Mouse (Mus musculus) forebrain, embryonic 12.5 days (tissue): Measurements from ENCODE around the gene Rps29. TPM values are rescaled to one million over a fixed set of nuclear protein-coding genes. Genes with fewer than 3 reads are reported as not detected.
"Not testable (repeated sequence)": the region's sequence is repeated elsewhere in the genome, so short reads cannot be mapped to it uniquely, and the experiment has no call there.

Experiments used
- ATAC-seq: fragments of 200-750 bp; cut with Nextera tagmentation; 2 replicates; pipeline ENCODE4 v1.8.0; 2017; ENCODE audit warnings: moderate TSS enrichment; ENCODE audit not compliant: low FRiP score
- H3K27ac ChIP-seq: fragments of 300-500 bp; sonication (generic); 2 replicates; pipeline ENCODE4 v1.5.1; 2016; ENCODE audit warnings: mild to moderate bottlenecking
- H3K27me3 ChIP-seq: fragments of 300-500 bp; sonication (generic); 2 replicates; pipeline ENCODE4 v1.6.1; 2016; ENCODE audit warnings: mild to moderate bottlenecking
- H3K36me3 ChIP-seq: fragments of 300-500 bp; sonication (generic); replicated peaks from 2 replicates; pipeline ENCODE4 v1.6.1; 2016; ENCODE audit warnings: mild to moderate bottlenecking
- H3K4me1 ChIP-seq: fragments of 300-500 bp; sonication (generic); 2 replicates; pipeline ENCODE4 v1.6.1; 2016
- H3K4me2 ChIP-seq: fragments of 300-500 bp; sonication (generic); 2 replicates; pipeline ENCODE4 v1.6.1; 2016; ENCODE audit warnings: mild to moderate bottlenecking, moderate library complexity
- H3K4me3 ChIP-seq: fragments of 300-500 bp; sonication (generic); replicated peaks from 2 replicates; pipeline ENCODE4 v1.5.1; 2016; ENCODE audit warnings: mild to moderate bottlenecking
- H3K9ac ChIP-seq: fragments of 300-500 bp; sonication (generic); 2 replicates; pipeline ENCODE4 v1.6.1; 2016; ENCODE audit warnings: mild to moderate bottlenecking
- H3K9me3 ChIP-seq: fragments of 300-500 bp; sonication (generic); 2 replicates; pipeline ENCODE4 v1.6.1; 2016
- WGBS: fragments of 180-500 bp; shearing (Covaris S2); methylation state at CpG from one replicate; pipeline ENCODE4 v1.1.7; 2016; 5-methylcytosine and 5-hydroxymethylcytosine counted together
- polyA plus RNA-seq: library from polyadenylated mRNA; unstranded; fragments of >200 nt; fragmentation: Nextera tagmentation; extraction: Ambion mirVana; gene quantifications from 2 replicates; pipeline ENCODE4 v1.2.1, GENCODE M21; 2016

Gene Rps29
- 1,451 and 1,514 TPM in 2 replicates for polyA plus RNA-seq

GRCm38 (mm10) chr12:69158765-69159577, at the start of gene Rps29:
TSS of gene Rps29 (minus strand) at chr12:69159186.
- not testable (repeated sequence) for H3K4me1 ChIP-seq, H3K9me3 ChIP-seq, H3K27me3 ChIP-seq
- WGBS: under 1% methylated on average over 60 of the region's 68 CpGs
- H3K36me3 ChIP-seq: peaks cover 23% of the 10 kb centered on the region
- H3K4me2 ChIP-seq: peak within 1 kb of the TSS; percentile 64
- peak within 1 kb of the TSS; percentile 72 for H3K4me3 ChIP-seq
- peak within 1 kb of the TSS; percentile 95 for H3K27ac ChIP-seq
- peak; percentile 99 for ATAC-seq
- H3K9ac ChIP-seq: peak within 1 kb of the TSS; percentile 89

- 95% methylated on average over 2 of the region's 2 CpGs for WGBS
- Histone ChIP-seq H3K27ac (no peak overlapping the region), H3K36me3 (peaks cover 44% of the 10 kb centered on the region), H3K9ac (no peak overlapping the region), H3K27me3 (no peaks in the 10 kb centered on the region), H3K9me3 (no peaks in the 10 kb centered on the region), H3K4me3 (no peak overlapping the region), H3K4me2 (no peak overlapping the region), H3K4me1 (no peaks in the 10 kb centered on the region)
- ATAC-seq: no peak
Measured at GRCm38 (mm10) chr12:69208520-69208919, 49.5 kb upstream of the Rps29 start.

DNA sequence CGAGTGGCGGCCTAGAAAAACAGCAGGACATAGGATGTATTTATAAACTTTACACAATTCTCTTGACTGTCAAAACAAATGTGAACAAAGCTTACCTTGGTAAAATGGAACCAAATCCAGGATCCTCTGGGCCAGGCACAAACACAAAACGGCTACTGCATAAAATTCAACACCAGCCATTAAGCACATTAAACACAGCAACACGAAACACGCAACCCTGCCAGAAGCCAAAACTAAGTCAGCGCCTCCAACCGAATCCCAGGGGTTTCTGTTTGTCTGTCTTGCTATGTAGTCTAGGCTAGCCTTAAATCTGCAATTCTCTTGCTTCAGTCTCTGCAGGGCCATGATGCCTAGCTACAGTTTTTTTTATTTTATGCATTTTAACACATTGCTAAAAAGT, 48.9 kb upstream of the Rps29 start:
- H3K4me2 ChIP-seq: no peak overlapping the region
- no peaks in the 10 kb centered on the region for H3K4me1 ChIP-seq
- H3K27me3 ChIP-seq: no peaks in the 10 kb centered on the region
- no peak overlapping the region for H3K9ac ChIP-seq
- no peaks in the 10 kb centered on the region for H3K9me3 ChIP-seq
- H3K27ac ChIP-seq: no peak overlapping the region
- no peak overlapping the region for H3K4me3 ChIP-seq
- no peak for ATAC-seq
- peaks cover 40% of the 10 kb centered on the region for H3K36me3 ChIP-seq
- WGBS: 93% methylated on average over 7 of the region's 7 CpGs

GRCm38 (mm10) chr12:69207396-69207795, 48.4 kb upstream of the Rps29 start:
- Histone ChIP-seq H3K4me1 (no peaks in the 10 kb centered on the region), H3K27ac (no peak overlapping the region), H3K27me3 (no peaks in the 10 kb centered on the region), H3K9me3 (no peaks in the 10 kb centered on the region), H3K36me3 (peaks cover 41% of the 10 kb centered on the region), H3K9ac (no peak overlapping the region), H3K4me3 (no peak overlapping the region), H3K4me2 (no peak overlapping the region)
- ATAC-seq: no peak
- WGBS: 94% methylated on average over 8 of the region's 8 CpGs

- no peaks in the 10 kb centered on the region for H3K9me3 ChIP-seq
- 81% methylated on average over 16 of the region's 16 CpGs for WGBS
- H3K36me3 ChIP-seq: peaks cover 42% of the 10 kb centered on the region
- no peaks in the 10 kb centered on the region for H3K27me3 ChIP-seq
- no peak within 1 kb of the TSS for H3K9ac ChIP-seq
- H3K4me2 ChIP-seq: no peak within 1 kb of the TSS
- ATAC-seq: peak; percentile 60; the same call in 1 of the 2 replicates
- no peak within 1 kb of the TSS for H3K4me3 ChIP-seq
- H3K27ac ChIP-seq: no peak within 1 kb of the TSS
- no peaks in the 10 kb centered on the region for H3K4me1 ChIP-seq
Measured at GRCm38 (mm10) chr12:69204052-69204833, 45.3 kb upstream of the Rps29 start, which contains the start of gene Gm49384. TSS of gene Gm49384 (minus strand) at chr12:69204267.

GRCm38 (mm10) chr12:69198985-69199384, 40.0 kb upstream of the Rps29 start:
- Histone ChIP-seq H3K4me2 (no peak overlapping the region; the same call in 1 of the 2 replicates), H3K9me3 (no peaks in the 10 kb centered on the region), H3K4me3 (no peak overlapping the region), H3K9ac (no peak overlapping the region), H3K27me3 (no peaks in the 10 kb centered on the region), H3K27ac (no peak overlapping the region), H3K36me3 (peaks cover 27% of the 10 kb centered on the region), H3K4me1 (peaks cover 21% of the 10 kb centered on the region)
- ATAC-seq: no peak

- Histone ChIP-seq H3K4me3 (peak within 1 kb of the TSS; percentile 93), H3K36me3 (peaks cover 27% of the 10 kb centered on the region)
- under 1% methylated on average over 18 of the region's 18 CpGs for WGBS
Measured at GRCm38 (mm10) chr12:69198164-69198535, 39.2 kb upstream of the Rps29 start, which contains the start of gene Dnaaf2. TSS of gene Dnaaf2 (minus strand) at chr12:69198429.

GRCm38 (mm10) chr12:69197378-69198163, 38.6 kb upstream of the Rps29 start:
- Histone ChIP-seq H3K9ac (peak overlapping the region; percentile 88), H3K27ac (peak overlapping the region; percentile 84), H3K36me3 (peaks cover 25% of the 10 kb centered on the region), H3K27me3 (no peaks in the 10 kb centered on the region), H3K4me2 (peak overlapping the region; percentile 98), H3K9me3 (no peaks in the 10 kb centered on the region), H3K4me3 (peak overlapping the region; percentile 93), H3K4me1 (peaks cover 21% of the 10 kb centered on the region)
- peak; percentile 78 for ATAC-seq
- WGBS: under 1% methylated on average over 94 of the region's 94 CpGs

More at GRCm38 (mm10) chr12:69198164-69198535, 39.2 kb upstream of the Rps29 start, which contains the start of gene Dnaaf2:
- Histone ChIP-seq H3K4me2 (peak within 1 kb of the TSS; percentile 98), H3K9me3 (no peaks in the 10 kb centered on the region), H3K27ac (peak within 1 kb of the TSS; percentile 84), H3K9ac (peak within 1 kb of the TSS; percentile 88), H3K27me3 (no peaks in the 10 kb centered on the region), H3K4me1 (peaks cover 21% of the 10 kb centered on the region)
- ATAC-seq: peak; percentile 34

DNA sequence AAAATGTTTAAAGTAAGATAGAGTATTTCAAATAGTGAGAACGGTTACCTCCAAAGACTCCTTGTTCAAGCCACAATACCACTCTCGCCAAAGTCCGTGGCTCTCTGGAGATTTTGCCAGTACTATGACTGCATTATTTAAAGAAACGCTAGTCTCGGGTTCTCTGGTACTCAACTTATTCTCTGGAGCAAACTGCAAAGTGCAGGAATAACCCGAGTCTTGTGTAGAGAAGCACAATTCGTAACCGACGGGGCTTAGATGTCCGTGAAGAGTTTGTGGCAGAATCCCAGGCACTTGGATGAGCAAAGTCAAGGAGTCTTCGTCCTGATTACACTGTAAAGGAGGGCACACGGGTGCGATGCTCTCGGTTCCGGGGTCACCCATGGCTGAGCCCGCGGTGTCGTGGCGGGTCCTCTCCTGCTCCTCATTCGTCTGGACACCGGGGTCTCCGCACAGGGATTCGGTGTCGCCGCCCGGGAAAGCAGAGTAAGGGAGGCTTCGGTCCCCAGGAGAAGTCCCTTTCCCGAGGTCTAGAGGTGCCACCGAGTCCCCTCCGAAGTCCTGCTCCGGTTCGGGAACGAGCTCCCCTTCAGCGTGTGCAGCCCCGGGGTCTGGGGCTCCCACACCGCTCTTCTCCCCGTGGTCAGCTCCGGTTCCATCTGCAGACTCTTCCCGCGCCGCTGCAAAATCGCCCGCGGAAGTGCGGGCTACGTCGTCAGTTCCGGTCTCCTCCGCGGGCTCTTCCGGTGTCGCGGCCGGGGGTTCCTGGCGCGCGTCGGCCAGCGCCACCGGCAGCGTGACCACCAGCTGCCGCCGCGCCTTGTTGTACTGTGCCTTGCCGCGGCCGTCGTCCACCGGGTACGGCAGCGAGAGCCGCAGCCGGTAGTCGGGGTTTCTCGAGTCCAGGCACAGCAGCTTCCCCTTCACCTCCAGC, 37.7 kb upstream of the Rps29 start, which contains the start of gene Gm49383:
Gene Gm49383, minus strand, starts transcription at position 661 of the 934 bp plus-strand sequence.
- Histone ChIP-seq H3K4me1 (peaks cover 21% of the 10 kb centered on the region), H3K4me2 (peak within 1 kb of the TSS; percentile 98), H3K4me3 (peak within 1 kb of the TSS; percentile 93), H3K27ac (peak within 1 kb of the TSS; percentile 84), H3K9me3 (no peaks in the 10 kb centered on the region), H3K36me3 (peaks cover 23% of the 10 kb centered on the region), H3K9ac (peak within 1 kb of the TSS; percentile 88), H3K27me3 (no peaks in the 10 kb centered on the region)
- ATAC-seq: peak; percentile 85
- WGBS: under 1% methylated on average over 75 of the region's 75 CpGs

DNA sequence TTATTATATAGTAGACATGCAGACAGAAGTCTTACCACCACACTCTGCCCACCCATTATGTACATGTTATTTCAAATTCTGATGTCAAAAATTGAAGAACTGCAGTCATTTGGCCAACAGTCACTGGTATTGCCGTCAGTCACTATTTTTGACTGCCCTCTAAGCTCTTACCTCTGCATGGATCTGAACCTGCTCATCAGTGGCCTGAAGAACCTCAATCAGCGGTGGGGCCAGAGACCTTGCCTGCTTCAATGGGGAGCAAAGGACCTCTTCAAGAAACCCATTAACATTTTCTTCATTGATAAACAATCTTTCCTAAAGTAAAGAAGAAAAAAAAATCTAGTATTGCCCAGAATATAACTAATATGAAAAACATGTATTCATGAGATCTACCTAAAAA, 33.7 kb upstream of the Rps29 start:
- H3K9ac ChIP-seq: no peak overlapping the region
- 92% methylated on average over 2 of the region's 2 CpGs for WGBS

DNA sequence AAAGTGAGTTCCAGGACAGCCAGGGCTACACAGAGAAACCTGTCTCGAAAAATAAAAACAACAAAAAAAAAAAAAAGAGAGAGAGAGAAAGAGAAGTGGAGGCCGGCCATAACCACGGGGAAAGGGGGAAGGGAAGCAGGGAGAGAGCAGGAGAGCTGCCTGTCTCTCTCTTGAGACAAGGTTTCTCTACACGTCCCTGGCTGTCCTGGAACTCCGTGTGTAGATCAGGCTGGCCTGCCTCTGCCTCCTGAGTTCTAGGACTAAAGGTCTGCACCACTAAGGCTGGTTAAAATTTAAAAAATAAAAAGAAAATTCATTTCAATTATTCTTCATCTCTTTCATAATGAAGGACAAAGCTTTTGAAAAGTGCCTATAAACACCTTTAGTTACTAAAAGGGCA, 32.4 kb upstream of the Rps29 start:
- Histone ChIP-seq H3K4me3 (no peak overlapping the region), H3K4me2 (no peak overlapping the region), H3K9me3 (no peaks in the 10 kb centered on the region), H3K4me1 (peaks cover 18% of the 10 kb centered on the region), H3K27me3 (no peaks in the 10 kb centered on the region), H3K9ac (no peak overlapping the region), H3K27ac (no peak overlapping the region), H3K36me3 (peaks cover 39% of the 10 kb centered on the region)
- ATAC-seq: no peak
- 91% methylated on average over 5 of the region's 5 CpGs for WGBS

More for the DNA sequence above, 33.7 kb upstream of the Rps29 start:
- Histone ChIP-seq H3K4me3 (no peak overlapping the region), H3K9me3 (no peaks in the 10 kb centered on the region), H3K4me2 (no peak overlapping the region), H3K27ac (no peak overlapping the region), H3K36me3 (peaks cover 35% of the 10 kb centered on the region), H3K4me1 (peaks cover 9% of the 10 kb centered on the region), H3K27me3 (no peaks in the 10 kb centered on the region)
- no peak for ATAC-seq
